Mouse (Mus musculus): ENCODE measurements around the gene Hoxd1. TPM values are rescaled to one million over a fixed set of nuclear protein-coding genes. Genes with fewer than 3 reads are reported as not detected.

The Hoxd1 gene
- polyA plus RNA-seq, 1 experiment from 2014 or later, result 0.64 TPM

DNA sequence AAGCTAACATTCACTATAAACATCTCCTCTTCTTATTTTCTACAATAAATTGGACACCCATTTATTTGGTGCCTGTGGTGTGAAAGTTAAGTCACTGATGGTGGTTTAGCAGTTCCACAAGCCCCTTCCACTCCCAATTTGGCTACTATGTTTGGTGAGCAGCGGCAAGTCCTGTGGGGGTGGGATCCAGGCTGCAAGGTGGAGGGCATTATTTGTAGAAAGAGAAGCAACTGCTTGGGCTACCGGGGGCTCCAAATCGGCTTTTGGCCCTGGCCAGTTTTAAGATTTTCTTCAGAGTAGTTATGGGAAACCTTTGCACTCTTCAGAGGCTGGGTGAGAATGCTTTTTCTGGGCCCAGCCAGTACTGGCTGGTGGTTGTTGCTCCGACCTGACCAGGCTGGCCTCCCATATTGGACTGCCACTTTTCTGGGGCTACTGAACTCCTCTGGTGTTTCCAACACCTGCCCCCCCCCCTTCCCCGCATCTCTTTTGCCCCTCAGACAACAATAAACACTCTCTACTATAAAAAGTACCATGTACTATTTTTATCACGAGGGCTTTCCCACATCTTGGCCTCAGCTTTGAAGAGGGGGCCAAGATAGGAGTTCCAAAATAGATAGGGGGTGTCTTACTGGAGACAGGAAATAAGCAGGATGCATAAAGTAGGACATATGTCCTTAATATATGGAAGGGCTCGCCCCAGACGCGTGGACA, 30.8 kb upstream of the Hoxd1 start:
- Histone ChIP-seq H3K9me3 (ENCODE audit: control insufficient read depth, low read length) (no peaks in the 10 kb centered on the region), H3K27ac (peak overlapping the region; percentile 98), H3K9ac (peak overlapping the region; percentile 87), H3K4me1 (replicated peaks; ENCODE audit: control insufficient read depth, insufficient read depth, low read length) (no peaks in the 10 kb centered on the region; the same call in 1 of the 2 replicates), H3K27me3 (ENCODE audit: control insufficient read depth, insufficient read depth, low read length) (peaks cover 79% of the 10 kb centered on the region), H3K4me3 (replicated peaks; ENCODE audit: low read length) (peak overlapping the region; percentile 42), H3K4me2 (replicated peaks) (peak overlapping the region; percentile 82), H3K36me3 (replicated peaks; ENCODE audit: control insufficient read depth, insufficient read depth) (no peaks in the 10 kb centered on the region)
- ATAC-seq (ENCODE audit: low FRiP score), result no peak
- DNase-seq (ENCODE audit: low spot score), result no peak
- 4% methylated on average over 9 of the region's 9 CpGs for WGBS

DNA sequence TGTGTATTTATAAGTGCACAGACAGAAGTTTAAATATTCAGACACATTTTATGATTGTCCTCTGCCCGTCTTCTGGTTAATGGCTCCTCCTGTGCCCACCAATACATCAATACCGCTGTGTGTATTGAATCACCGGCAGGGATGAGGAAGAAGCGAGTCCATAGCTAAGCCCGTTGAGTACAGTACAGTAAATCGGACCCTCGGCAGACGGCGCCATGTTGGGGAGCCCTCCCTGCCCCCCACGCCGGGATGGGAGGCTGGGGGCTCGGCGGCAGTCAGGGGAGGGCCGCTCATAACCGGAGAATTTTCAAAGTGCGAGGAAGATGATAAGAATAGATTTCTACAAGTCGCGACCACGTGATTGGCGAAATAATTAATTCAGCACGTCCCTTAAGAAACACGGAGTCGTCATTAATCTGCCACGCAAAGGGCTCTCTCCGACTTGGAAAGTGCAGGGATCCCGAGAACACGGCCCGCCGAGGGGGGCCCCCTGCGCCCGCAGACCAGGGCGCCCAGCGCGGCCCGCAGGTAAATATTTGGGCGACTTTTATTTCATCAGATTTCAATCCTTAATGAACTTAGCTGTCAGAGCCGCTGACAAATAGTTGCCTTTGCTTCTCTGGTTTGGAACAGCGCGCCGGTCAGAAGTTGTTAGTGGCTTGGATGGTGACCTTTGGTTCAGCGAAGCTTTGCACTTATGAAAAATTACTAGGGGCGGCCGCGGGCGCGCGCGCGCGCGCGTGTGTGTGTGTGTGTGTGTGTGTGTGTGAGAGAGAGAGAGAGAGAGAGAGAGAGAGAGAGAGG, 30.1 kb upstream of the Hoxd1 start:
- Histone ChIP-seq H3K36me3 (replicated peaks; ENCODE audit: control insufficient read depth, insufficient read depth) (no peaks in the 10 kb centered on the region), H3K4me2 (replicated peaks) (peak overlapping the region; percentile 82), H3K4me3 (replicated peaks; ENCODE audit: low read length) (peak overlapping the region; percentile 42), H3K27ac (peak overlapping the region; percentile 98), H3K4me1 (replicated peaks; ENCODE audit: control insufficient read depth, insufficient read depth, low read length) (no peaks in the 10 kb centered on the region; the same call in 1 of the 2 replicates), H3K27me3 (ENCODE audit: control insufficient read depth, insufficient read depth, low read length) (peaks cover 79% of the 10 kb centered on the region), H3K9ac (peak overlapping the region; percentile 87), H3K9me3 (ENCODE audit: control insufficient read depth, low read length) (no peaks in the 10 kb centered on the region)
- no peak for ATAC-seq (ENCODE audit: low FRiP score)
- under 1% methylated on average over 52 of the region's 52 CpGs for WGBS
- DNase-seq (ENCODE audit: low spot score), result no peak

DNA sequence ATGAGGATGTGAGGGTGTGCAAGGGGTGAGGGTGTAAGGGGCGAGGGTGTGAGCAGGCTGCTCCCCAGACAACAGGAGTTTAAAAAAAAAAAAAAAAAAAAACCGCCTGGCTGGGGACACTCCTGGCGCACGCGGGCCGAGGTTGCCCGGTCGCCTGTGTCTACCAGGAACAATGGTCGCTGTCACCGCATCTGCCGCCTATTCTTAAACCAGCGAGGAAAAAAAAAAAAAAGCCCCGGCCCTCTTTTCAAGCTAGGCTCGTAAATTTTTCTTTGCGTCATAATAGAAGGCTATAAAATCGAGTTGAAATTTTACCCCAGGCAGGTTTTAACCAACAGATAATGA, 29.5 kb upstream of the Hoxd1 start:
- no peaks in the 10 kb centered on the region; the same call in 1 of the 2 replicates for H3K4me1 ChIP-seq (replicated peaks; ENCODE audit: control insufficient read depth, insufficient read depth, low read length)
- no peaks in the 10 kb centered on the region for H3K9me3 ChIP-seq (ENCODE audit: control insufficient read depth, low read length)
- no peak for DNase-seq (ENCODE audit: low spot score)
- H3K27ac ChIP-seq, result peak overlapping the region; percentile 98
- H3K27me3 ChIP-seq (ENCODE audit: control insufficient read depth, insufficient read depth, low read length), result peaks cover 79% of the 10 kb centered on the region
- ATAC-seq (ENCODE audit: low FRiP score), result no peak
- H3K4me3 ChIP-seq (replicated peaks; ENCODE audit: low read length), result peak overlapping the region; percentile 42
- peak overlapping the region; percentile 87 for H3K9ac ChIP-seq
- peak overlapping the region; percentile 82 for H3K4me2 ChIP-seq (replicated peaks)
- WGBS, result 2% methylated on average over 16 of the region's 16 CpGs
- H3K36me3 ChIP-seq (replicated peaks; ENCODE audit: control insufficient read depth, insufficient read depth), result no peaks in the 10 kb centered on the region

DNA sequence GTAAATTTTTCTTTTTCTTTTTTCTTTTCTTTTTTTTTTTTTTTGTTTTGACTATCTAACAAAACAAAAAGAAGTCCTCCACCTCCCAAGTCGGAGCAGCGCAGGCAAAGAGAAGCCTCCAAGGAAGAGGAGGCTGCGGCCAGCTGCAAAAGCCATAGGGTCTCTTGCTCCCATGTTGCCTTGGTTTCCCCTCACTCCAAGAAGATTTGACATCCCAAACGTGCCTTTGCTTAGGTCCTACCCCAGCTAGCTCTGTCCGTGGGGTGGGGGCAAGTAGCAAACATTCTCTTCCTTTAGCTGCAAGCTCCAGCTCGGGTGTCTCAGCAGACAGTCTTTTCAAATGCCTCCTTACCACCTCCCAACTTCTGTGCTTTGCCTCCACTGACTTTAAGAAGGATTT, 29.0 kb upstream of the Hoxd1 start:
- H3K27me3 ChIP-seq (ENCODE audit: control insufficient read depth, insufficient read depth, low read length), result peaks cover 79% of the 10 kb centered on the region
- no peaks in the 10 kb centered on the region for H3K36me3 ChIP-seq (replicated peaks; ENCODE audit: control insufficient read depth, insufficient read depth)
- DNase-seq (ENCODE audit: low spot score), result no peak
- H3K4me2 ChIP-seq (replicated peaks), result peak overlapping the region; percentile 82
- peak overlapping the region; percentile 98 for H3K27ac ChIP-seq
- H3K4me3 ChIP-seq (replicated peaks; ENCODE audit: low read length), result peak overlapping the region; percentile 42
- H3K4me1 ChIP-seq (replicated peaks; ENCODE audit: control insufficient read depth, insufficient read depth, low read length), result no peaks in the 10 kb centered on the region
- H3K9me3 ChIP-seq (ENCODE audit: control insufficient read depth, low read length), result no peaks in the 10 kb centered on the region
- WGBS, result 2% methylated on average over 6 of the region's 6 CpGs
- peak overlapping the region; percentile 87 for H3K9ac ChIP-seq
- ATAC-seq (ENCODE audit: low FRiP score), result no peak

DNA sequence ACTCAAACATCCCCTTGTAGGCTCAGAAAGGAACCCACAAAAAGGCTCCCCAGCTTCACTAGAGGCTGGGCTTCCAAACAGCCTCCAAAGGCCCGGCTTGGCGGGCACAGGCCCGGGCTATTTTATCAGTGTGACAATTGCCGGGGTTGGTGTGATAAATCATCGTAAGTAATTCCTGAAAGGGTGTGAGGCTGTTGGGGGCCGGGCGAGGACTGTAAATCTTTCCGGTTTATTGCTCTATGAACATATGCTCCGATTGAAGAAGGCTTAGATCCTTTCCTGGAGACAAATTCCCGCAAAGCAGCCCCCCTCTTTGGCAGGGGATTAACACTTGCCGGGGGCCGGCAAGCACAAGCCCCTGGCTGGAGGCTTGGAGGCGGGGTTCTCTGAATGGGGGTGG, 28.3 kb upstream of the Hoxd1 start:
- peak; percentile 31 for ATAC-seq (ENCODE audit: low FRiP score)

DNA sequence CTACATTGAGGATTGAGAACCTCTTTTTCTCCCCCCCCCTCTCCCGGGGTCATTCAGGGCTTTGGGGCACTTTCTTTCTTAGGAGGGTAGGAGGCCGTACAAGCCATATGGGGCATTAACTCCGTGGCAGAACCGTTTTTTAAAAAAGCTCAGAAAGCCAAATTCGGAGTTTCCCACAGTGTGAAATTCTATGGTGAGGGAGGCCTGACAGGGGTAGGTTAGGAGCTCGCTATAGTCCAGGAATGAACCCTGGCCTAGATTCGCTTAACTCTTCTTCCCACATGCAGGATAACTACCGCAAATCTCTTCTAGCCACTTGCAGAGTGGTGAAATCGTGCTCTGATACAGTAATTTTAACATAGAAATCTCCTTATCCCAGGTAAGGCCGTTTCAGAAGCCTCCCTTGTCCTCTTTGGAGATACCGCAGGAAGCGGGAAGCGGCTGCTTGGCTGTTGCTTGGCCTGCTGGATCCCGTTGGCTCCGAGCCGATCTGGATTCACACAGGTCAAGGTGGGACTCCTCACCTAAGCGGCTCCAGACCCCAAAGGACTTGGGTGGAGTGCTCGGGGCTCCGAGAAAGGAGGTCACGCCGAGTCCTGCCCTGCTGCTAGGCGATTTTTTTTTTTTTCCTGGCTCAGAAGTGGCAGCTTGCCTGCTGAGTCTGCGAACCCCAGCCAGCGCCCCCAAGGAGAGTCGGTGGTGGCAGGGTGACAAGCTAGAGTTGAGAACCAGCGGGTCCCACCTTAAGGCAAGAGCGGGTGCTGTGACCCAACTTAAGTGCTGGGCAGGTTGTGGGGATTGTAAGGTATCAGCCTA, 27.6 kb upstream of the Hoxd1 start:
- peak overlapping the region; percentile 98 for H3K27ac ChIP-seq
- no peaks in the 10 kb centered on the region for H3K9me3 ChIP-seq (ENCODE audit: control insufficient read depth, low read length)
- ATAC-seq (ENCODE audit: low FRiP score) (no peak), DNase-seq (ENCODE audit: low spot score) (no peak)
- H3K4me3 ChIP-seq (replicated peaks; ENCODE audit: low read length), result peak overlapping the region; percentile 42
- H3K27me3 ChIP-seq (ENCODE audit: control insufficient read depth, insufficient read depth, low read length), result peaks cover 80% of the 10 kb centered on the region
- no peaks in the 10 kb centered on the region for H3K36me3 ChIP-seq (replicated peaks; ENCODE audit: control insufficient read depth, insufficient read depth)
- WGBS, result 2% methylated on average over 27 of the region's 27 CpGs
- H3K4me1 ChIP-seq (replicated peaks; ENCODE audit: control insufficient read depth, insufficient read depth, low read length), result no peaks in the 10 kb centered on the region
- peak overlapping the region; percentile 87 for H3K9ac ChIP-seq
- peak overlapping the region; percentile 82 for H3K4me2 ChIP-seq (replicated peaks)

More for the DNA sequence above, 28.3 kb upstream of the Hoxd1 start:
- Histone ChIP-seq H3K4me1 (replicated peaks; ENCODE audit: control insufficient read depth, insufficient read depth, low read length) (no peaks in the 10 kb centered on the region), H3K4me2 (replicated peaks) (peak overlapping the region; percentile 82), H3K27ac (peak overlapping the region; percentile 98), H3K27me3 (ENCODE audit: control insufficient read depth, insufficient read depth, low read length) (peaks cover 80% of the 10 kb centered on the region), H3K9ac (peak overlapping the region; percentile 87), H3K36me3 (replicated peaks; ENCODE audit: control insufficient read depth, insufficient read depth) (no peaks in the 10 kb centered on the region), H3K4me3 (replicated peaks; ENCODE audit: low read length) (peak overlapping the region; percentile 42), H3K9me3 (ENCODE audit: control insufficient read depth, low read length) (no peaks in the 10 kb centered on the region)
- whole genome bisulfite sequencing, result 2% methylated on average over 13 of the region's 13 CpGs
- peak; percentile 63 for DNase-seq (ENCODE audit: low spot score)

DNA sequence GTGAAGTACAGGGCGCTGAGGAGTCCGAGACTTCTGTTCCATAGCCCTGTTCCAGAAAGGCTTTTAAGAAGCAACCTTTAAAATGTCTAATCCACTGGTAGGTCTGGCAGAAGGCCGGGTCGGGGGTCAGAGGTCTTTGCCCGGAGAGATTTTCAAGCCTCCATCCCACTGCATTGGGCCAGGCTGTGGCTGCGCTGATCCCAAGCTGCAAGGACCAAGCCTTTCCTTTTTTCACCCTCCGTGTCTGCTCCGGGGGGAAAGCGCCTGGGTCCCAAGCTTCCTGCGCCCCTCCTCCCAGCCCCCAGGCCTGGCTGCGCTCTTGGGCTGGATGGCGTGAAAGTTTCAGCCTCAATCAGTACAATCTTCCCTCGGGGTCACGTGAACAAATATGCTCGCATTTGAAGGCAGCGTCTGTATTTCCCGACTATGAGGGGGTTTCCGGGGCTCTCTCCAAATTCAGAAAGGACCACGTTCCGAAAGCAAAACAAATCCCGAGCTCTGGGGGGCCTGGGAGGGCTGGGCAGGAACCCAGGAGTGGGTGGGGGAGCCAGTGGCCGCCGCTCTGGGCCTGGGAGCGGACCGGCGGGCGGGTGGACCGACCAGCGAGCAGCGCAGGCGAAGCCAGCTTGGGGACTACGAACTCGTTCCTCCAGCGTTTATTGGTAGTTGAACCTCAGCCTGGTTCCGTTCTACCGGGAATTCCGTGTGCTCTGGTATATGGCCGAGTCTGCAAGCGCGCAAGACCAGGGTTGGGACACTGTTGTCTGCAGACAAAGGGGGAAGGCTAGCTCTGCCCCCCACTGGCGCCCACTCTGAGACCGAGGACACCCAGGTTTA, 26.7 kb upstream of the Hoxd1 start:
- peaks cover 73% of the 10 kb centered on the region for H3K27me3 ChIP-seq (ENCODE audit: control insufficient read depth, insufficient read depth, low read length)
- H3K4me2 ChIP-seq (replicated peaks), result peak overlapping the region; percentile 82
- WGBS, result 1% methylated on average over 42 of the region's 42 CpGs
- DNase-seq (ENCODE audit: low spot score), result no peak
- no peak for ATAC-seq (ENCODE audit: low FRiP score)
- H3K36me3 ChIP-seq (replicated peaks; ENCODE audit: control insufficient read depth, insufficient read depth), result no peaks in the 10 kb centered on the region
- H3K4me1 ChIP-seq (replicated peaks; ENCODE audit: control insufficient read depth, insufficient read depth, low read length), result no peaks in the 10 kb centered on the region
- H3K27ac ChIP-seq, result peak overlapping the region; percentile 98
- no peaks in the 10 kb centered on the region for H3K9me3 ChIP-seq (ENCODE audit: control insufficient read depth, low read length)
- peak overlapping the region; percentile 87 for H3K9ac ChIP-seq
- peak overlapping the region; percentile 42 for H3K4me3 ChIP-seq (replicated peaks; ENCODE audit: low read length)

DNA sequence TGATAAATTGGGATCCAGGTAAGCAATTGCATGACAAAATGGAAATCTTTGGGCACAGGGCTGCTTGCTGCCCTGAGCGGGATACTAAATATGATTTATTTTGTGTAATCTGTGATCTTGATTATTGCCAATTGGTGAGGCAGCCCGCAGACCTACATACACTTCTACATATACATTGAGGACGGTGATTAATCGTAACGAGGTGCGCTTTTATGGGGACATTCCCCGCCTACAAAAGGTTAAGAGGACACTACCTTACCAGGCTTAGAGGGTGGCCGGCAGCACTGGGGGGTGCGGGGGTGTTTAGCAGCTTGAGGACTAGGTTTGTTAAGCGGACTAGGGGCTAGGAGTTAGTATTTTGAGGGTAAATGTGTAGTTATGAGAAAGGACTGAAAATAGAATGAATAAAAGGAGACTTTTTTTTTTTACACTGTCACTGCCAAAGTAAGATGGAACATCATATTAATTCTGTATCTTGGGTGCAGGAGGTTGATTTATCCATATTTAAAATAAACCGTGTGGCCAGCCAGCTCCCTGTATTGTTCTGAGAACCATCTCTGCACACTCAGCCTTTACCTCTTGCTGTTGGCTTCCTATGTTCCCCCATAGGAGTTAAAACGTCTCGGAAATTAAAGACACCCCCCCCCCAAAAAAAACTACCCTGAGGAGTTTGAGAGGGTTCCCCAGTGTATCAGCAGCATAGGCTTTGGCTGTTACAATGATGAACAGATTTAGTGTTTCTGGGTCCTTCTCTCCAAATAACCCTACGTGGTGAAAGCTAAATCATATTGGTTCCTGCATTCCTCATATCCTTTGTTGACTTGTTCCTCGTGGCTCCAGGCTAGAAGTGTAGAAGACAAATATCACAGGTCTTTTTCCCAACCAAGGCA, 25.8 kb upstream of the Hoxd1 start:
- Histone ChIP-seq H3K27ac (peak overlapping the region; percentile 98), H3K4me3 (replicated peaks; ENCODE audit: low read length) (peak overlapping the region; percentile 42), H3K27me3 (ENCODE audit: control insufficient read depth, insufficient read depth, low read length) (peaks cover 74% of the 10 kb centered on the region), H3K4me2 (replicated peaks) (peak overlapping the region; percentile 82), H3K9ac (peak overlapping the region; percentile 87), H3K36me3 (replicated peaks; ENCODE audit: control insufficient read depth, insufficient read depth) (no peaks in the 10 kb centered on the region), H3K4me1 (replicated peaks; ENCODE audit: control insufficient read depth, insufficient read depth, low read length) (peaks cover 6% of the 10 kb centered on the region; the same call in 1 of the 2 replicates), H3K9me3 (ENCODE audit: control insufficient read depth, low read length) (no peaks in the 10 kb centered on the region)
- DNase-seq (ENCODE audit: low spot score) (no peak), ATAC-seq (ENCODE audit: low FRiP score) (no peak)
- WGBS, result 1% methylated on average over 15 of the region's 15 CpGs
